Mouse (Mus musculus) lung, postnatal 25 days (tissue): ENCODE measurements around the gene Tex44.

ENCODE experiments used
- DNase-seq: peaks from one replicate; pipeline ENCODE4 v3.0.0; 2022; ENCODE audit warnings: low spot score

Tex44 gene

DNA sequence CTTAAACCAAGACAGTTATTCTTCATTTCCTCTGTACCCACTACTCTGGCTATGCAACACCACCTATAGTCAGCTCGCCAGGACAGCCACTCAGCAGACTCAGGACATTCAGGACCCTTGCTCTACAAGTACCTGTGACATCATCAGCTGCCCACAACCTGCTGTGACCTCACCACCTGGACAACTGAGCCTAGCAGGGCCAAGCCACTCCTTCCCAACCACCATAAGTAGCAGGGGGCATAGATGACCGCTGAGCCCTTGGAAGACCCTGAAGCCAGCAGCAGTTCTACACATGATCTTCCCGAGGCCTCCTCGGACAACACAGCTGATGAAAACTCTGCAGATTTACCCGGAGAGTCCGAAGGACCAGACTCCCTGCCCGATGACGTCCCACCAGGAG lies at the start of gene Tex44, which contains the start of gene Nmur1:
Gene Tex44, plus strand, starts transcription at position 202 of the 400 bp plus-strand sequence.
Gene Nmur1, minus strand, starts transcription at position 101 of the 400 bp plus-strand sequence.
- DNase-seq, result no peak

DNA sequence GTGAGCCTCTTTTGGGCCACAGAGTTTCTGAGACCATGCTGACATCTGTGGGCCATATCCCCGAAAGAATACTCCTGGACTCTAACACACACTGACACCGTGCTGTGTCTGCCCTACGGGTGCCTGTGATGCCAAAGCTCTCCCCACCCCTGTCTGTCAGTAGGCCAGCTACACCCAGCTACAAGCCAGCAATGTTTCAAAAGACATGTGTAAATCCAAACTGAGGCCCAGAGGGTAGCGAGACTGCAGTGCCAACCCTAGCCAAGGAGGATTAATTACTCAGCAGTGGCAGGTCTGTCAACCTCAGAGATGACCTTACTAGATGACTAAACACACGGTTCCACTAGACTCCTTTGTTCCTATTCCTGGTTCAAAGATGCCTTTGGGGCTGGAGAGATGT lies 49.8 kb upstream of the Tex44 start:
- DNase-seq, result no peak

DNA sequence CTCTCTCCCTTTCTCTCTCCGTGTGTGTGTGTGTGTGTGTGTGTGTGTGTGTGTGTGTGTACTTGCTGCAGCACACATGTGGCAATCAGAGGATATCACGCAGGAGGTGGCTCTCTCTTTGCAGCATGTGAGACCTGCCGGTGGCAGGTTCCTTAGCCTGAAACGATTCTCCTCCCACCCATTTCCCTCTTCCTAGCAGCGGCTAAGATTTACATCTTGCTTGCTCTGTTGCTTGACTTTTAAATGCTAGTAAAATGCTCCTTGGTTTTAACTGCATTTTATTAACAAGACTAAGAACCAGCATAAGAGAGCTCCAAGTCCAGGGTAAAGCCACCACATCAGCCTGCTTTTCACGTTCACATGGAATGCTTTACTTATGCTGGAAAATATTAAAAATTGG lies 47.5 kb upstream of the Tex44 start:
- DNase-seq, result no peak

DNA sequence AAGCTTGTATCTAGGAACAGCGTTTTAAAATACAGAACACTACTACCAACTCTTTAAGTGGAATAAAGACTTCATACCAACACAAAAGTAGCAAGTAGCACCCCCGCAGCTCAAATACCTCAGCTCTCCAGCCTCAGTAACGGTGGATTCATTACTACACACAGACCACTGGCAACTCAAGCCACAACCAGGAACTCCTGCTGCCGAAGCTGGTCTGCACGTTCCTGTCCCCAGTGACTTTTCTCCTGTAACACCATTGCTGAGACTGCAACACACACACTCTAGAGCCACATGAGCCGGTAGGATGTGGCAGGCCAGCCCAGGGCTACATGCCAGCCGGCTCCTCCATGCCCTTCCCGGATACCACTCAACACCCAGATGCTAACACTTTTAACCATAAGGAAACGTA lies 47.0 kb upstream of the Tex44 start:
- DNase-seq, result no peak

DNA sequence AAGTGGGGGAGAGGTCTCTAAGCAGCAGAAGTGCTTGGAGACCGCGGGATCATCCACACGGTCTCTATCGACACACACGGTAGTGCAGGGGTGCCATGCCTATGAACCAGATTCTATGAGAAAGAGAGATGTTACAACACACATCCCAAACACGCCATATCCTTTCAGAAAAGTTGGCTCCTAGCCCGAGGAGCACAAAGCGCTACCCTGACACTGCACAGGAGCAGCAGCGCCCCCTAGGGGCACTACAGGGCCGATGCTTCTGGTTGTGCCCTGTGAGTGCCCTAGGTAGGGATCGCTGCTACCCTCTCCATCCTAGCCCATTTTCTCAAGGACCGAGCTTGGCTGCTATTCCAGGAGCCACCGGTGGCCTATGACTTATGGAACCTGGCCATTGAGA lies 45.1 kb upstream of the Tex44 start:
- DNase-seq, result peak; percentile 67

DNA sequence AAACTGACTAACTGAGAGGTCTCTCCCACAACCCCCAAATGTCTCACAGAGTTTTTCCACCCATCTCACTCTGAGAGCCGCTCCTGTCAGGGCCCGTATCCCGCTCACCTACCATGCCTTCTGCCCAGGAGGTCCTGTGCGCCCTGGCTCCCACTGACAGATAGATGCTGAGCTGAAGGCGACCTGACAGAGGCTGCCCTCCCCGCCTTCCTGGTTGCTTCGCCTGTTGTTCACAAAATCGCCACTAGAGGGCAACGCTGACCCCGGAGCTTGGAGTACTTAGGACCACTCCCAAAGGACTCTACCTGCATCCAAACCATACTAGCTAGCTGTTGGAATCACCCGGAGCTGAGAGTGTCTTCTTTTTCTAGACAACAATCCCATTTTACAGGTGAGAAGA lies 36.9 kb upstream of the Tex44 start:
- peak; percentile 63 for DNase-seq

DNA sequence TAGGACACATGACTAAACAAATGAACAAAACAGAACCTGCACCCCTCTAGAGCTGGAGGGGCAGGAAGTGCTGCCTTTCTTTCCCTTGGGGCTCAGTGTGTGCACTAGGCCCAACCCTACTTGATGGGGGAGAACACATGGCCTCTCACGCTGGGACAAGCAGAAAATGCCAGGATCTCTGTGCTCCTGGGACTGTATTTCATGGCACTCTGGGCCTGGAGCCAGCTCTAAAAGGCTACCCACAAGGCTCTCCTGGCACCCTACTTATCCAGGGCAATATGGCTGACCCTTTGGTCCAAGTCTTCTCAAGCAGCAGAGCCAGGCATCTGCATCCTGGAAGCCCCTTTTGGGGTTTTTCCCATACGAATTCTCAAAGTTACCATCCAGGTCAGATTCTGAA lies 34.7 kb upstream of the Tex44 start:
- no peak for DNase-seq

DNA sequence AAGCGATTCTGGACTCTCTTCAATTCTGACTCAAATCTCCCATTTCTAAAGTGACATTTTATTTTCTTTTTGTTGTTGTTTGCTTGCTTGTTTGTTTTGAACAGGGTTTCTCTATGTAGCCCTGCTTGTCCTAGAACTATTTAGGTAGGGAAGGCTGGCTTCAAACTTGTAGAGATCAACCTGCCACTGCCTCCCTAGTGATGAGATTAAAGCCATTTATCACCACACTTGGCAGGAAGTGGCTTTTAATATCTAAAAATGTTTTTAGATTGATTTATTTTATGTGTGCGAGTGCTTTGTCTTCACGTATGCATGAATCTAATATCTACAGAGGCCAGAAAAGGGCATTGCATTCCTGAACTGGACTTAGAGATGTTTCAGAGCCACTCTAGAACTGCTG lies 32.9 kb upstream of the Tex44 start:
- DNase-seq, result no peak

DNA sequence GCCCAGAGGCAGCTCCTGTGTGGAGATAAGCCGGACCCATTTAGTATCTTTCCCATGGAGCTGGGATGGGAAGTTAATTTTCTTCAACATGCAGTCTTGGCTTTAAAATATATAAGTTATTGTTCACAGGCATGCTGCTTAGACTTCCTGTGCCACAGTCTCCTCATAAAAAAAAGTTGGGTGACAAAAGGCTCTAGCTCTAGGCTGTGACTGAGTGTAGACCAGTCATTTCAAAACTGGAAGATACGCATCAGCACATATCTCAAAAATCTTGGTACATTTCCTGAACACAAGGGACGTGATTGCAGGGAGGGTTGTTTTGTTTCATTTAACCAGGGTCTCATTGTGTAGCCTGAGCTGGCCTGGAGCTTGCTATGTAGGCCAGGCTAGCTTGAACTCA lies 31.9 kb upstream of the Tex44 start:
- no peak for DNase-seq

DNA sequence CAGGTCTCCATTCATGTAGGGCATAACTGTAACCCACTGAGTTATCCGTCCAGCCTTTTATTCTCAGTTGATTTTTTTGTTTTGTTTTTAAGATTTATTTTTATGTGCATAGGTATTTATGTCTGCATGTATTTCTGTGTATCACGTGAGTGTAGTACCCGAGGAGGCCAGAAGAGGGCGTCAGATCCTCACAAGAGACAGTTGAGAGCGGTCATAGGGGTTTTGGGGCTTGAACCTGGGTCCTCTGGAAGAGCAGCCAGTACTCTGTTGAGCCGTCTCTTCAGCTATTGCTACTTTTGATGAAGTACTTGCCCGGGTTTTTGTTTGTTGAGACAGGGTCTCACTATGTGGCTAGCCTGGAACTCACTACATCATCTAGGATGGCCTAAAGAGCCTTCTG lies 30.2 kb upstream of the Tex44 start:
- no peak for DNase-seq

DNA sequence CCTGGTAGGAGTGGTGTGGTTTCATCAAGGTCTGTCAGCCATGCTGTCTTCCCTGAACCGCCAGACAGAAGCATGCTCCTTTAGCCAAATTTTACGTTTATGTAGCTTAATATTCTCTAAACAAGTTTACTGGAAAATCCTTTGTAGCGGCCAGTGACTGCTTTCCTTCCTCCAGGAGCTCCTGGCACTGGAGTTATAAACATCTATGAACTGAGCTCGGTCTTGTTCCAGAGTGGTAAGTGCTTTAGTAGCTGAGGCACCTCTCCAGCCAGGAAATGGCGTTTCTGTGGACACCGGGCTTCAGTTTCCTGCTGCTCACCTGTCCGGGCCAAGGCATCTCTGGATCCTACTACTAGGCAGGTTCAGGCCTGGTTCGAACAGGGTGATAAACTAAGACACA lies 28.5 kb upstream of the Tex44 start:
- DNase-seq, result peak; percentile 53

DNA sequence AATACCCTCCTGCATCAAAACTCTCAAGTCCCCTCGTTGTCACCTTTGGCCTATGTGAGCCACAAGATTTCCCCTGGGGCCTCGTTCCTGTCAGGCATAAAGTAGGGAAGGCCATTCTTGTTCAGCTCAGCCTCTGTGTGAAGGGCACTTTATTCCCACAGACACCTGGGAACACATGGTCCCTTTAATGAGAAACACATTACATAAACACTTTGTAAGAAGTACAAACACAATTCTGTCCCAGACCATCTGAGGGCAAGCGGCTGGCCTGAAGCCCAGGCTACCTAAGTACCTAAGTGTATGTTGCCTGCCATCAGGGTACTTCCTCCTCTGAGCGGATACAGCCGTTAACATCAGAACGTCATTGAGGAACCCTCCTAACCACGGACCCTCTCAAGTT lies 27.9 kb upstream of the Tex44 start:
- peak; percentile 69 for DNase-seq

DNA sequence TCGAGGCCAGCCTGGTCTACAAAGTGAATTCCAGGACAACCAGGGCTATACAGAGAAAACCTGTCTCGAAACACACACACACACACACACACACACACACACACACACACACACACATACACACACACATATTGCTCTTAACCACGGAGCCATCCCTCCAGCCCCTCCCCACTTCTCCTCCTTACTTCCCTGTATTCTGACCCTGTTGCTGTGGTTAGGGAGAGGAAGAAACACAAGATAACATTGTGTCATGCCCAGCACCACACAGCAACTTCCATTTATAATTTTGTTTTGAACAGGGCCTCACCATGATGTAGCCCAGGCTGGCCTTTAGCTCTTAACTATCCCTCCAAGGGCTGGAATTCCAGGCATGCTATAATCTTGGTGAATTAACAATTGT lies 26.8 kb upstream of the Tex44 start:
- DNase-seq, result peak; percentile 24

DNA sequence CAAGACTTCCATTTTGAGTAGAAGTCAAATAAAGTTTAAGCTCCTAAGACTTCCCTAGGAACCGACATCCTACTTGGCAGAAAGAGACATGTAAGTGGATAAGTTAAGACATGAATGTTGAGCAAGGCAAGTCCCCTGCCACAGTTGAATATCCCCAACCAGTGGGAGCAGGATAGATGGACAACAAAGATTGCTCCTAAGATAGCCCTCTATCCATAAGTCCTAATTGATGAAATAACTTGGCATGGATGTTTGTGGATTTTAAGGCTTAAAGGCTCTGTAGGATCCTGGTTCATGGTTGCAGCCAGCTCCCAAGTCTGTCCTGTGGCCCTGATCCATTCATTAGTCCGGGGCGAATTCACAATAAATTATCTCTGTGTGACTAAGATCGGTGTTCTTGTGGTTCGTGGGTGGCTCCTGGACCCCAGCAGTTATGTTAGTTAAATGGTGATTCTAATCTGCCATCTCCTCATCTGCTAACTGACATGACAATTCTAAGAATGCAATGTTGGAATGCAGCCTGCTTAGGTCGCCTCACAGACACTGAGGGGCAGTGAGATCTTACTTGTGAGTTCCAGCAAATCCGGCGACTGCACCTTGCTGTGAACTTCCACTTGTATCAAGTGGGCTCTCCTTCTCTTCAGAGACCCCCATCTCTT lies 25.9 kb upstream of the Tex44 start:
- DNase-seq, result no peak

DNA sequence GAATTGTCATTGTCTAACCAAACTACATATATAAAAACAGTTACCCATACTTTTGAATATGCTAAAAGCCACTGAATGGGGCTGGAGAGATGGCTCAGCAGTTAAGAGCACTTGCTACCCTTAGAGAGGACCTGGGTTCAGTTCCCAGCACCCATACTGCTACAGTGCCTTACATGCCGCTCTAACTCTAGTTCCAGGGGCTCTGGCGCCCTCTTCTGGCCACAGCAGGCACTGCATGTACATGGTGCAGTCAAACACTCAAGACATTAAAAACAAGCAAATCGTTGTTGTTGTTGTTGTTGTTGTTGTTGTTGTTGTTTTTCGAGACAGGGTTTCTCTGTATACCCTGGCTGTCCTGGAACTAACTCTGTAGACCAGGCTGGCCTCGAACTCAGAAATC lies 21.3 kb upstream of the Tex44 start:
- no peak for DNase-seq

DNA sequence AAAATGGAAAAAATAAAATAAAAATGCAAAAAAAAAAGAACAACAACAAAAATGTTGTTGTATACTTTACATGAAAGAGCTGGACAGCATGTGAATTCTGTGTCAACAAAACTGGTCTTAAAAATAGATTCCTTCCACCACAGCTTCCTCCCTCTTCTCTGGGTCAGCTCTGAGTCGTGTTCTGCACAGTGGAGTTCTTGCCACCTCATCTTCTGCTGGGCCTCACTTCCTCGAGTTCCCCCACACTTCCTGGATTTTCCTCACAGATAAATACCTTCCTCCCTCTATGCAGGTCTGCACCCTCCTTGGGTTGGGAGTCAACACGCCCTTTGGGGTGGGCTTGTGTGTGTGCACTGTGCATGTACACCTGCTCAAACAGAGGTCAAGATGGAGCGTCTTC lies 19.8 kb upstream of the Tex44 start:
- peak; percentile 23 for DNase-seq

DNA sequence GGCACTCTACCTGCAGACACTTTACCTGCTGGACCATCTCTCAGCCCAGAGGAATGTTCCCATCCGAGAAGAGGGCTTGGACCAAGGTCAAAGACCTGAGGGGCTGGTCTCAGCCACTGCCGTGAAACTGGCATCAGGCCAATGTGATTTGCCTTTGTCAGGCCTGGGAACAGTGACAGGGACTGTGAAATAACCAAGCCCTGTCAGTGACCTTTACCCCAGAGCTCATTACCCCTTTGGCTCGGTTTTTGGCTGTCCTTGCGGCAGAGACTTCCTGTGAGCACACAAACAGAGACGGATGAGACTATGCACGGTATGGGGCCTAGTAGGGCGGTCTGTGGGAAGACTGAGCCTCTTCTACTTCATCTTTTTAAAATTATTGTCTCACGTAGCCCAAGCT lies 19.2 kb upstream of the Tex44 start:
- DNase-seq, result peak; percentile 54

DNA sequence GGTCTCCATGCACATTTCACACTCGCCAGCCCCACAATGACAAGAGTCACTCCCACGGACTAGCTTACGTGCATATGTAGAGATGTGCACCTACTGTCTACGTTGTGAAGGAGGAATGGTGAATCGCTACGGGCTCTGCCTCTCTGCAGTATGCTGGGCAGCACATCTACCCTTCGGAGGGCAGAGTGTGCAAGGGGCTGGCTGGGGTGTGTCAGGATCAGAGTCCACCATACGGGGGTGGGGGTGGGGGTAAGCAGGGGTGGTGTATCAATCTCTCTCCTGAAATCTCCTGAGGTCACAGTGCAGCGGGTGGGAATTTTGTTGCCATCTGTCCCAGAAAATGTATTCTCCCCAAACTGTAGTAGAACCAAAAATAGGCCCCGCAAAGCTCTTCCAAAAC lies 17.6 kb upstream of the Tex44 start:
- DNase-seq, result no peak

DNA sequence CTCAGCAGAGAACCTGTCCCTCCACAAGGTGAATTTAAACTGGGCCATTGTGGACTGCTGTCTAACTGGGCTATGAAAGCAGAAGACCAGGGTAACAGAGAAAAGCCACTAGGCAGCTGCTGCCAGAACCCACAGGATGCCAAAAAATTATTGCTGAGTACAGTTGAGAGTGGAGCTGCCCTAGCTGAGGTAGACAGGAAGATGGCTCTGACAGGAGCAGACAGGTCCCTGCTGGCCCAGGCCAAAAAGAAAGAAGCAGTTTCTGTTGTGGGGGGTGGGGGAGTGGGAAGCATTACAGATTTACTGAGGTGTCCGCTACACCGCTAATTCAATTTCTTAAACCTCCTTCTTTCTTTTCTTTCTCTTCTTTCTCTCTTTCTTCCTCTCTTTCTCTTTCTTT lies 16.7 kb upstream of the Tex44 start:
- no peak for DNase-seq

DNA sequence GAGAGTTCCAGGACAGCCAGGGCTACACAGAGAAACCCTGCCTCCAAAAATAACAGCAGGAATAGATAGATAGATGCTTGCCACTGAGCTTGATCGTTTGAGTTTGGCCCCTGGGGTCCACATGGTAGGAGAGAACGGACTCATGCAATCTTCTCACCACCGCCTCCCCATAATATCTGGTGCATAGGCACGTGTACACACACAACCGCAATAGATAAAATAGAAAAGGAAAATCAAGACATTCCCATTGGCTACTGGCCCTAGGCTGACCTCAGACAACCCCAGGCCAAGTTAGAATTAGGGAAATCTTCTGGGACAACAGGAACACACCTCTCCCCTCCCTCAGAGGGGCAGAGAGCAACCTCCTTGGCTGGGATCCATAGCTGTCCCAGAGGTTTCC lies 11.4 kb upstream of the Tex44 start:
- DNase-seq, result no peak

DNA sequence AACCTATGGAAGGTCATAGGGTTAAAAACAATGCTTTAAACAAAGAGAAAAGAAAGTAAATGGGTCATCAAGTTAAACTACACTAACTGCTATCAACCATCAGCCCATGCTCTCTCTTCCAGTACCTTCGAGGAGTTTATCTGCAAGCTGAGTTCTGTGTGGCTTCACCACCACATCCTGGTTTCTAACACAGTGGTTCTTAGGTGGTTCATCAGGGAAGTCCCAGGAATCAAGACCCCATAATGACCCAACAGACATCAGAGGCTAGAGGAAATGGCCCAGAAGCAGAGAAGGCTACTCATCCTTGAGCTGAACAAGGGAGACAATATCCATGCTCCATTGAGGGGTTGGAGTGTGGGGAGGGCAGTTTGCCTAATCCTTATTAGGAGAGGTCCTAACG lies 11.0 kb upstream of the Tex44 start:
- no peak for DNase-seq

DNA sequence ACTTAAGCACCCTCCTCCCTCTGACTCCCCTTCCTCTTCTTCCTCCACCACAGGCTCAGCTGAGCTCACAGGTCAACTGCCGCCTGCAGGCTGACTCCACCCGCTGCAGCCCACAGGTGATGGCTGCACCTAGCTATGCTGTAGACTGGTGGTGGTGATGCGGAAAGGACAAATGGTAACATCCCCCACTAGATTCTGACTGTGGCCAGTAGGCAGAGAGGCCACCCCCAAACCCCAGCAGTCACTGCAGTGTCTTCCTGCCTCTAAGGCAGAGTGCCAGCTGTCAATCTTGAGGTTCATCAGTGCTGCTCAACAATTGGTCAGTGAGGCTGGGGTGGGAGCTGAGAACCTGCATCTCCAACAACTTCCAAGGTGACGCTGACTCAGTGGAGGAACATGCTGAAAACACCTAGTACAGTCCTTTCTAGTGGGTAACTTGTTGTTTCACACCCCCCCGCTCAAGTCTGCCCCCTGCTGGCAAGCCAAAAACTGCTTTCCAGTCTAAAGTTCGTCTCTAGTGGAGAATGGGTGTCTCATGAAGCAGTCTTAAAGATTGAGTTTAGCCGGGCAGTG lies 10.4 kb upstream of the Tex44 start:
- DNase-seq, result no peak

DNA sequence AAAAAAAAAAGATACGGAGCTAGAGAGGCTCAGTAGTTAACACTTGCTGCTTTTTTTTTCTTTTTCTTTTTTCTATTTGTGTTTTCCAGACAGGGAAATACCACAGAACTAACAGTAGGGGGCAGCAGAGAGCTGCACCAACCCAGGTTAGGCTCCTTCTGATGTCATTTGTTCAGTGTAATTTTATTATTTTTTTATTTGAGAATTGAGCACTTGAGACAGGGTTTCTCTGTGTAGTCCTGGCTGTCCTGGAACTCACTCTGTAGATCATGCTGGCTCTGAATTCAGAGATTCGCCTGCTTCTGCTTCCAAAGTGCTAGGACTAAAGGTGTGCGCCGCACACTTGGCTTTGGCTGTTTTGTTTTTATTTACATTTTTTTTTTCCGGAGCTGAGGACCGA lies 9.8 kb upstream of the Tex44 start:
- no peak for DNase-seq

DNA sequence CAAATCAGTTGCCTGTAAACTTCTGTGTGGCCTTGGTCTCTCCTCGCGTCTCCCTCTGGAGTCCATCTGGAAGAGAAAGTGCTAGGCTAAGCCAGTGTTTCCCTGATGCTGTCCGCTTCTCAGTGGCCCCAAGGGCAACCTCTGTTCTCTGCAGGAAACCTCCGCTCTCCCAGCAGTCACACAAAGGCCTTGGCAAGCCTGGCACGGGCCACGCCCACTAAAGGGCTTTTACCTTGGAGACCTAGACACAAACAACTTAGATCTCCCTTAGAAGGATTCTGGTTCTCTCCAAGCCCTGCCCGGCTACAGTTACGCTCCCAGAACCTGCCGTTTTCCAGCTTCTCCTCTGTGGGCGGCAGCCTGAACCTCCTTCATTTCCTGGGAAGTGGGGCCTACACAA lies 5.1 kb upstream of the Tex44 start:
- DNase-seq, result peak; percentile 68
